In genomic region chr11:95305600-95305999, GRCm38 (mm10) we compare ENCODE assay signal across 18 mouse cellular contexts. TPM values are rescaled to one million over a fixed set of nuclear protein-coding genes. Genes with fewer than 3 reads are reported as not detected.
A peak's percentile ranks its signal among the peaks of the same experiment; 100 is the strongest.
DNase-seq lines count a peak whose midpoint lies in the region; ATAC-seq and TF ChIP-seq lines count a peak whose summit lies in the region.
"Had no signal": no experiment of that assay in that cellular context is flagged by ENCODE, and none has a peak within 500 bp of the region (broad histone marks: within the 10 kb centered on the region; RNA-seq: fewer than 3 reads in every experiment).

No protein-coding gene starts in this region.

- 95% methylated on average over 7 of the region's 7 CpGs for WGBS in cerebellum, adult 2 months
- 80% methylated on average over 7 of the region's 7 CpGs for WGBS in liver, embryonic 14.5 days (ENCODE audit: insufficient replicate concordance)
- 83% methylated on average over 7 of the region's 7 CpGs for WGBS in liver, embryonic 11.5 days
- WGBS in liver, postnatal 0 days (ENCODE audit: insufficient replicate concordance), result 91% methylated on average over 7 of the region's 7 CpGs

- no peak for ATAC-seq in liver, embryonic 14.5 days (ENCODE audit: insufficient read depth)
- ATAC-seq in liver, embryonic 11.5 days (replicated peaks; ENCODE audit: low FRiP score), result no peak
- no peak for ATAC-seq in liver, postnatal 0 days
- ATAC-seq in megakaryocyte-erythroid progenitor cell, adult 5-6 weeks (replicated peaks; ENCODE audit: low FRiP score, low TSS enrichment, poor library complexity, severe bottlenecking), result no peak
- ATAC-seq: forebrain, embryonic 16.5 days had no signal

- no peak for DNase-seq in cerebellum, adult 2 months
- no peak for DNase-seq in cerebellum, postnatal 4 days (ENCODE audit: low spot score in 2 of 2)
- no peak for DNase-seq in liver, embryonic 14.5 days (ENCODE audit: low read depth in 3 of 3, low spot score in 3 of 3)
- no peak for DNase-seq in liver, embryonic 11.5 days (ENCODE audit: low spot score)
- no peak for DNase-seq in liver, postnatal 0 days
- DNase-seq in right cerebral cortex, postnatal 4 days, result no peak
- DNase-seq: adrenal gland, postnatal 10 days; gastrocnemius, postnatal 14 days; layer of hippocampus, adult 9-11 months; lung, postnatal 10 days; retina, postnatal 1 day had no signal

- H3K27ac ChIP-seq in cerebellum, adult 2 months (ENCODE audit: insufficient read depth, low read length), result no peak overlapping the region
- no peak overlapping the region for H3K27ac ChIP-seq in liver, embryonic 14.5 days
- no peak overlapping the region for H3K27ac ChIP-seq in liver, embryonic 11.5 days (ENCODE audit: low read depth, low read length)
- H3K27ac ChIP-seq in ES-Bruce4 (ENCODE audit: insufficient read depth, low read length), result peak overlapping the region; percentile 14; the same call in 1 of the 2 replicates
- no peak overlapping the region for H3K27ac ChIP-seq in liver, postnatal 0 days (ENCODE audit: low read depth)
- H3K27ac ChIP-seq: heart, embryonic 13.5 days; midbrain, embryonic 12.5 days; neural tube, embryonic 12.5 days had no signal

- H3K4me1 ChIP-seq in cerebellum, adult 2 months (ENCODE audit: control insufficient read depth, insufficient read depth, low read length), result 0 out of 2 replicates have a peak, but pooled peaks cover 5% of the 10 kb centered on the region
- H3K4me1 ChIP-seq in liver, embryonic 14.5 days (replicated peaks; ENCODE audit: control insufficient read depth in 2 of 2, insufficient read depth in 2 of 2, low read length in 1 of 2), result peaks cover 13 to 14% of the 10 kb centered on the region in 2 experiments
- H3K4me1 ChIP-seq in liver, embryonic 11.5 days (replicated peaks; ENCODE audit: control insufficient read depth, insufficient read depth, low read length), result peaks cover 14% of the 10 kb centered on the region
- peaks cover 1% of the 10 kb centered on the region for H3K4me1 ChIP-seq in ES-Bruce4 (ENCODE audit: control insufficient read depth, insufficient read depth, low read length)
- H3K4me1 ChIP-seq in liver, postnatal 0 days (ENCODE audit: insufficient read depth), result peaks cover 15% of the 10 kb centered on the region

- TF ChIP-seq EP300 in liver, embryonic 14.5 days (IDR thresholded peaks at IDR 0.05; ENCODE audit: low read depth), result no peak
- TF ChIP-seq EP300 in ES-Bruce4 (IDR thresholded peaks at IDR 0.05; ENCODE audit: insufficient read depth, low read depth, low read length), result no peak
- no peak for TF ChIP-seq EP300 in liver, postnatal 0 days (IDR thresholded peaks at IDR 0.05; ENCODE audit: low read depth)

- 0 out of 2 replicates have a peak, but pooled peaks have one; percentile 11 for TF ChIP-seq CTCF in cerebellum, adult 2 months (IDR thresholded peaks at IDR 0.05; ENCODE audit: borderline replicate concordance, insufficient read depth, low read depth, low read length)
- peak; percentile 61 for TF ChIP-seq CTCF in liver, embryonic 14.5 days (IDR thresholded peaks at IDR 0.05; ENCODE audit: low read depth)
- peak; percentile 66 for TF ChIP-seq CTCF in ES-Bruce4 (IDR thresholded peaks at IDR 0.05; ENCODE audit: low read depth, low read length)
- TF ChIP-seq CTCF in liver, postnatal 0 days (IDR thresholded peaks at IDR 0.05; ENCODE audit: low read depth), result peak; percentile 52

- no peak for TF ChIP-seq POLR2A in cerebellum, adult 2 months (IDR thresholded peaks at IDR 0.05; ENCODE audit: borderline replicate concordance, insufficient read depth, low read length)
- no peak for TF ChIP-seq POLR2A in ES-Bruce4 (IDR thresholded peaks at IDR 0.05; ENCODE audit: insufficient read depth, low read length)

- no peak overlapping the region for H3K9ac ChIP-seq in liver, embryonic 14.5 days (replicated peaks)
- H3K9ac ChIP-seq in liver, embryonic 11.5 days (ENCODE audit: low read depth, low read length), result no peak overlapping the region
- no peak overlapping the region for H3K9ac ChIP-seq in ES-Bruce4 (ENCODE audit: low read depth, poor library complexity, severe bottlenecking)
- H3K9ac ChIP-seq in liver, postnatal 0 days (replicated peaks), result no peak overlapping the region
- H3K9ac ChIP-seq: heart, embryonic 13.5 days; midbrain, embryonic 12.5 days; neural tube, embryonic 12.5 days had no signal

- H3K4me3 ChIP-seq in cerebellum, adult 2 months (replicated peaks; ENCODE audit: insufficient read depth, low read depth, low read length), result no peak overlapping the region
- no peak overlapping the region for H3K4me3 ChIP-seq in liver, embryonic 14.5 days (ENCODE audit: insufficient read depth in 1 of 2, low read depth in 2 of 2, low read length in 2 of 2)
- no peak overlapping the region for H3K4me3 ChIP-seq in liver, embryonic 11.5 days (ENCODE audit: low read depth, low read length)
- no peak overlapping the region for H3K4me3 ChIP-seq in ES-Bruce4 (ENCODE audit: low read depth, low read length)
- H3K4me3 ChIP-seq in liver, postnatal 0 days (ENCODE audit: low read depth, low read length), result no peak overlapping the region
- H3K4me3 ChIP-seq: heart, embryonic 13.5 days; midbrain, embryonic 12.5 days; neural tube, embryonic 12.5 days had no signal

- H3K36me3 ChIP-seq in liver, embryonic 14.5 days (replicated peaks; ENCODE audit: control insufficient read depth, insufficient read depth, low read depth), result peaks cover 50% of the 10 kb centered on the region
- peaks cover 28% of the 10 kb centered on the region for H3K36me3 ChIP-seq in liver, embryonic 11.5 days (ENCODE audit: control insufficient read depth, insufficient read depth, low read length)
- H3K36me3 ChIP-seq in ES-Bruce4 (ENCODE audit: control insufficient read depth, insufficient read depth, low read length, poor library complexity, severe bottlenecking), result peaks cover 49% of the 10 kb centered on the region
- peaks cover 55% of the 10 kb centered on the region for H3K36me3 ChIP-seq in liver, postnatal 0 days (replicated peaks; ENCODE audit: insufficient read depth, low read length)

- H3K4me2 ChIP-seq in liver, embryonic 14.5 days (ENCODE audit: low read depth), result no peak overlapping the region
- H3K4me2 ChIP-seq in liver, embryonic 11.5 days, result no peak overlapping the region
- H3K4me2 ChIP-seq in liver, postnatal 0 days (ENCODE audit: low read depth, low read length), result no peak overlapping the region
- H3K4me2 ChIP-seq: heart, embryonic 13.5 days; midbrain, embryonic 12.5 days; neural tube, embryonic 12.5 days had no signal

- no peaks in the 10 kb centered on the region for H3K9me3 ChIP-seq in liver, embryonic 14.5 days (ENCODE audit: control insufficient read depth, low read length)
- H3K9me3 ChIP-seq in liver, embryonic 11.5 days (ENCODE audit: control insufficient read depth, low read length), result no peaks in the 10 kb centered on the region
- no peaks in the 10 kb centered on the region for H3K9me3 ChIP-seq in ES-Bruce4 (replicated peaks; ENCODE audit: control insufficient read depth, insufficient read depth, low read length, poor library complexity, severe bottlenecking)
- H3K9me3 ChIP-seq in liver, postnatal 0 days (ENCODE audit: low read length), result no peaks in the 10 kb centered on the region
- H3K9me3 ChIP-seq: heart, embryonic 13.5 days; midbrain, embryonic 12.5 days; neural tube, embryonic 12.5 days had no signal

- H3K27me3 ChIP-seq in cerebellum, adult 2 months (ENCODE audit: control insufficient read depth, insufficient read depth, low read length), result no peaks in the 10 kb centered on the region
- H3K27me3 ChIP-seq in liver, embryonic 14.5 days (ENCODE audit: control insufficient read depth, insufficient read depth, low read length), result no peaks in the 10 kb centered on the region
- no peaks in the 10 kb centered on the region for H3K27me3 ChIP-seq in liver, embryonic 11.5 days (replicated peaks; ENCODE audit: control insufficient read depth, insufficient read depth, low read length)
- H3K27me3 ChIP-seq in ES-Bruce4 (ENCODE audit: control insufficient read depth, insufficient read depth, low read length, poor library complexity, severe bottlenecking), result no peaks in the 10 kb centered on the region
- H3K27me3 ChIP-seq in liver, postnatal 0 days (ENCODE audit: insufficient read depth, low read length), result no peaks in the 10 kb centered on the region
- H3K27me3 ChIP-seq: heart, embryonic 13.5 days; midbrain, embryonic 12.5 days; neural tube, embryonic 12.5 days had no signal

RNA-seq across cellular contexts. Expression of gene Kat7, which starts 4.4 kb away (rescaled TPM):
- polyA plus RNA-seq in cerebellum, adult 2 months (2012; rRNA removed), result 68.5 and 68.9 TPM in 2 replicates
- 16.3 and 19.4 TPM in 2 replicates for polyA plus RNA-seq in liver, embryonic 14.5 days (2012; rRNA removed)
- 23.6 and 26.7 TPM in 2 replicates for polyA plus RNA-seq in liver, embryonic 14.5 days (2014; fragmentation: Nextera tagmentation; extraction: Ambion mirVana)
- polyA plus RNA-seq in liver, embryonic 11.5 days (2014; fragmentation: Nextera tagmentation; extraction: Ambion mirVana), result 65.4 and 72.5 TPM in 2 replicates
- 129 and 133 TPM in 2 replicates for polyA plus RNA-seq in ES-Bruce4 (2011; ENCODE audit: insufficient read depth, insufficient read length, low read depth, missing spikeins)
- 16.8 and 19.4 TPM in 2 replicates for polyA plus RNA-seq in liver, postnatal 0 days (2015; fragmentation: Nextera tagmentation; extraction: Ambion mirVana)
- 62.2 and 67.6 TPM in 2 replicates for total RNA-seq in megakaryocyte-erythroid progenitor cell, adult 5-6 weeks (2014; fragmentation: Nextera tagmentation)
- total RNA-seq in megakaryocyte-erythroid progenitor cell, adult 5-6 weeks (2017), result 60.5 and 78.9 TPM in 2 replicates

RNA-seq across cellular contexts. Expression of gene Fam117a, which starts 31.2 kb away (rescaled TPM):
- 14.3 and 17.4 TPM in 2 replicates for polyA plus RNA-seq in cerebellum, adult 2 months (2012; rRNA removed)
- polyA plus RNA-seq in liver, embryonic 14.5 days (2012; rRNA removed), result 103 and 114 TPM in 2 replicates
- 71.6 and 80.9 TPM in 2 replicates for polyA plus RNA-seq in liver, embryonic 14.5 days (2014; fragmentation: Nextera tagmentation; extraction: Ambion mirVana)
- polyA plus RNA-seq in liver, embryonic 11.5 days (2014; fragmentation: Nextera tagmentation; extraction: Ambion mirVana), result 41.3 and 44.9 TPM in 2 replicates
- polyA plus RNA-seq in ES-Bruce4 (2011; ENCODE audit: insufficient read depth, insufficient read length, low read depth, missing spikeins), result 32.4 and 36.2 TPM in 2 replicates
- 60.1 and 61.8 TPM in 2 replicates for polyA plus RNA-seq in liver, postnatal 0 days (2015; fragmentation: Nextera tagmentation; extraction: Ambion mirVana)
- 68.2 and 71.9 TPM in 2 replicates for total RNA-seq in megakaryocyte-erythroid progenitor cell, adult 5-6 weeks (2014; fragmentation: Nextera tagmentation)
- total RNA-seq in megakaryocyte-erythroid progenitor cell, adult 5-6 weeks (2017), result 49.9 and 50.2 TPM in 2 replicates

RNA-seq across cellular contexts. Expression of gene Tac4, which starts 44.3 kb away (rescaled TPM):
- 0.26 and 0.55 TPM in 2 replicates for polyA plus RNA-seq in cerebellum, adult 2 months (2012; rRNA removed)
- polyA plus RNA-seq in liver, embryonic 14.5 days (2012; rRNA removed), result 0.03 and 0.04 TPM in 2 replicates
- polyA plus RNA-seq in liver, embryonic 14.5 days (2014; fragmentation: Nextera tagmentation; extraction: Ambion mirVana), result 0.21 TPM in 1 of 2 replicates, not detected in the other
- not detected in 2 replicates for polyA plus RNA-seq in liver, embryonic 11.5 days (2014; fragmentation: Nextera tagmentation; extraction: Ambion mirVana)
- not detected in 2 replicates for polyA plus RNA-seq in ES-Bruce4 (2011; ENCODE audit: insufficient read depth, insufficient read length, low read depth, missing spikeins)
- not detected in 2 replicates for polyA plus RNA-seq in liver, postnatal 0 days (2015; fragmentation: Nextera tagmentation; extraction: Ambion mirVana)
- not detected in 2 replicates for total RNA-seq in megakaryocyte-erythroid progenitor cell, adult 5-6 weeks (2014; fragmentation: Nextera tagmentation)
- not detected in 2 replicates for total RNA-seq in megakaryocyte-erythroid progenitor cell, adult 5-6 weeks (2017)
- total RNA-seq: adrenal gland, postnatal 10 days; gastrocnemius, postnatal 14 days had no signal
- polyA plus RNA-seq: heart, embryonic 13.5 days; kidney, embryonic 14.5 days; neural tube, embryonic 12.5 days had no signal

Comparison
In these comparisons a context has a peak if more than half of its experiments do, and no peak if none do; other contexts are left out.
1. CTCF ChIP-seq: peak in every context shown above with its lines; median percentile 66 in ES-Bruce4; 61 in liver, embryonic 14.5 days; 52 in liver, postnatal 0 days; 11 in cerebellum, adult 2 months.